Mouse (Mus musculus): ENCODE results near the gene Tmem178b. TPM values are rescaled to one million over a fixed set of nuclear protein-coding genes. Genes with fewer than 3 reads are reported as not detected.

The Tmem178b gene
- total and polyA plus RNA-seq, 3 experiments: 0.16 TPM; not detected in 2

DNA sequence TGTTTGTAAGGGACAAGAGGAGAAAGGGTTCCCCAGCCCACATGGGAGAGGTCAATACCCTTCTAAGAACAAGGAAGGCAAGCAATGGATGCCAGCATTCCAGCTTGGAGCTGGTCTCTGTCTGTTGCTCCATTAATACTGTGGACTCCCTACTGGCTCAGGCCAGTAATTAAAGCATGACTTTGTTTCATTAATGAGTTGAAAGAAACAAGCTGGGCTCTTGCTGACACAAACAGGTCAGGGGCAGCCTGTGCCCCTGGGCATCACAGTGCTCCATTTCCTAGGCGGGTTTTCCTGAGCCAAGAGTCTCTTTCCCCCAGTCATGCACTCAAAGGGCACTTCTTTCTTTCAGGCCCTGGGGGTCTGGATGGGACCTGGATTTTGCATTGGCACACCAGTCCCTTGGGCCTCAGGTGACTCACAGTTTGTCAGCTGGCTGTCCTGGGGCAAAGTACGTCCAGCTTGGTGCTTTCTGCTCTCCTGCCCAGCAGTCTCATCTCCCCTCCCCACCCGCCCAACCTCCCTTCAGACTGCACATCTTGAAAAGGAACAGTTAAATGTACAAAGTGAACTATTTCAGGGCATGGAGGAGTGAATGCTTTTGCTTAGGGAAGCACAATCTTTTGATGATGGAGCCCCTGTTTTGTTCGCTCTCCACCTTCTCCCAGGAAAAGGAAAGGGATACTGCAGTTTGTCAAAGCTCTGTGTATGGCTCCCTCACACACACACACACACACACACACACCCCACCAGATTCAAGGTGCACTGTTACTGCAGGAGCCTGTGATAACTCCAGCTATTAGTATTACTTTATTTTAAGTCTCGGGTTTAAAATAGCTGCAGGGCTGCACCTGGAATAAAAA lies 188.5 kb downstream of the Tmem178b start:
- Histone ChIP-seq H3K4me3 (ENCODE audit: low read depth, low read length) (no peak overlapping the region), H3K4me1 (ENCODE audit: insufficient read depth, low read depth, low read length) (no peaks in the 10 kb centered on the region), H3K27me3 (ENCODE audit: insufficient read depth, low read length) (no peaks in the 10 kb centered on the region), H3K36me3 (replicated peaks) (no peaks in the 10 kb centered on the region), H3K9me3 (replicated peaks) (no peaks in the 10 kb centered on the region)
- ATAC-seq (ENCODE audit: extremely low read depth, insufficient number of reproducible peaks, low FRiP score, poor library complexity, severe bottlenecking) (no peak), DNase-seq (ENCODE audit: low spot score) (no peak)
- TF ChIP-seq TAL1 (conservative IDR thresholded peaks at IDR 0.05; ENCODE audit: low read depth, low read length) (no peak), GATA2 (IDR thresholded peaks at IDR 0.05; ENCODE audit: borderline replicate concordance, low read depth, low read length) (no peak), GATA1 (IDR thresholded peaks at IDR 0.05; ENCODE audit: borderline replicate concordance, low read length) (no peak), CTCF (IDR thresholded peaks at IDR 0.05; ENCODE audit: low read depth, low read length) (no peak), POLR2AphosphoS5 (IDR thresholded peaks at IDR 0.05; ENCODE audit: insufficient replicate concordance, low read depth, low read length) (no peak)

DNA sequence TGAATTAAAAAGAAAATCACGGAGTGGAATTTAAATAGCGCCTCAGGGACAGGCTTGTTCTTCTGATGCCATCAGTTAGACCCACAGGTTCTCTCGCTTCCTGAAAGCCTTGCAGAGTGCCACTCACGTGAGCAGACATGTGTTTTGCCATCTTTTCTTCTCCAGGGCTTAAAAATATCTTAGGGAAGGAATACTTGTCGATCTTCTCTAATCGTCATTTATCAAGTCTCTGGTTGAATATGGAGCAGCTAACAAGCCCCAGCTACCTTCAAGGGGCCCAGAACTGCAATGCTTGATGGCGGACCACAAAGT lies 189.1 kb downstream of the Tmem178b start:
- H3K27me3 ChIP-seq (ENCODE audit: insufficient read depth, low read length): no peaks in the 10 kb centered on the region
- no peak for TF ChIP-seq CTCF (IDR thresholded peaks at IDR 0.05; ENCODE audit: low read depth, low read length)
- TF ChIP-seq GATA1 (IDR thresholded peaks at IDR 0.05; ENCODE audit: borderline replicate concordance, low read length): no peak
- no peak for TF ChIP-seq TAL1 (conservative IDR thresholded peaks at IDR 0.05; ENCODE audit: low read depth, low read length)
- no peak for TF ChIP-seq GATA2 (IDR thresholded peaks at IDR 0.05; ENCODE audit: borderline replicate concordance, low read depth, low read length)
- no peak for TF ChIP-seq POLR2AphosphoS5 (IDR thresholded peaks at IDR 0.05; ENCODE audit: insufficient replicate concordance, low read depth, low read length)
- H3K36me3 ChIP-seq (replicated peaks): no peaks in the 10 kb centered on the region
- no peak for DNase-seq (ENCODE audit: low spot score)
- ATAC-seq (ENCODE audit: extremely low read depth, insufficient number of reproducible peaks, low FRiP score, poor library complexity, severe bottlenecking): no peak
- no peak overlapping the region for H3K4me3 ChIP-seq (ENCODE audit: low read depth, low read length)
- no peaks in the 10 kb centered on the region for H3K9me3 ChIP-seq (replicated peaks)
- H3K4me1 ChIP-seq (ENCODE audit: insufficient read depth, low read depth, low read length): no peaks in the 10 kb centered on the region

DNA sequence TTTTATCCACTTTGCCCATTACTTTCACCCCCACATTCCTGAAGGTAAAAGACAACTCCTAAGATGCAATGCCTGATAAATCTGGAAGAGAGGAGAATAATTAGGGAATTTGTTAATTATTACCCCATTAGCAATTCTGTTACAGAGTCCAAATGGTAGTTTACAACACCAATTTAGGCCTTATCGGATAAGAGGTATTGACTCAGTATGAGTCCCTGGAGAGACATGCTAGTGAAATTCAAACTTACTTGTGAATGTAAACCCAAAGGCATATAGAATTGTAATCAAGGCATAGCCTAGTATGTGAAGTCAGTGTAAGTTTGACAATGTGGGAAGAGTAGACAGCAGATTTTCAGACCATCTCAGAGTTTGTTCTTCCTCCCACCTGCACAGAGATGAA lies 190.4 kb downstream of the Tmem178b start:
- TF ChIP-seq GATA1 (IDR thresholded peaks at IDR 0.05; ENCODE audit: borderline replicate concordance, low read length): no peak
- no peak for TF ChIP-seq CTCF (IDR thresholded peaks at IDR 0.05; ENCODE audit: low read depth, low read length)
- TF ChIP-seq POLR2AphosphoS5 (IDR thresholded peaks at IDR 0.05; ENCODE audit: insufficient replicate concordance, low read depth, low read length): no peak
- TF ChIP-seq GATA2 (IDR thresholded peaks at IDR 0.05; ENCODE audit: borderline replicate concordance, low read depth, low read length): no peak
- no peak for TF ChIP-seq TAL1 (conservative IDR thresholded peaks at IDR 0.05; ENCODE audit: low read depth, low read length)
- ATAC-seq (ENCODE audit: extremely low read depth, insufficient number of reproducible peaks, low FRiP score, poor library complexity, severe bottlenecking) (no peak), DNase-seq (ENCODE audit: low spot score) (no peak)
- Histone ChIP-seq H3K9me3 (replicated peaks) (no peaks in the 10 kb centered on the region), H3K27me3 (ENCODE audit: insufficient read depth, low read length) (no peaks in the 10 kb centered on the region), H3K4me1 (ENCODE audit: insufficient read depth, low read depth, low read length) (no peaks in the 10 kb centered on the region), H3K4me3 (ENCODE audit: low read depth, low read length) (no peak overlapping the region), H3K36me3 (replicated peaks) (no peaks in the 10 kb centered on the region)

DNA sequence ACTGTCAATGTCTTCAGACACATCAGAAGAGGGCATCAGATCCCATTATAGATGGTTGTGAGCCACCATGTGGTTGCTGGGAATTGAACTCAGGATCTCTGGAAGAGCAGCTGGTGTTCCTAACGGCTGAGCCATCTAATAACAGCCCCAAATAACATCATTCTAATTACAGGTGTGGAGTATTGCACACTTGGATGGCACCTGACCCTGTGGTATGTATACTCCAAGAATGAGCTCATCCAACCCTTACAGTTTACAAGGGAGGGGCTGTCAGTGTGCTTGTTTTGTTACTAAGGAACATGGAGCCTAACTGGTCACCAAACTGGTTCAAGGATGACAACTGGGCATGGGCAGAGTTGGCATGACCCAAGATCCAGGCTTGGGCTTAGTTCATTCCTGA lies 190.8 kb downstream of the Tmem178b start:
- no peak for DNase-seq (ENCODE audit: low spot score)

DNA sequence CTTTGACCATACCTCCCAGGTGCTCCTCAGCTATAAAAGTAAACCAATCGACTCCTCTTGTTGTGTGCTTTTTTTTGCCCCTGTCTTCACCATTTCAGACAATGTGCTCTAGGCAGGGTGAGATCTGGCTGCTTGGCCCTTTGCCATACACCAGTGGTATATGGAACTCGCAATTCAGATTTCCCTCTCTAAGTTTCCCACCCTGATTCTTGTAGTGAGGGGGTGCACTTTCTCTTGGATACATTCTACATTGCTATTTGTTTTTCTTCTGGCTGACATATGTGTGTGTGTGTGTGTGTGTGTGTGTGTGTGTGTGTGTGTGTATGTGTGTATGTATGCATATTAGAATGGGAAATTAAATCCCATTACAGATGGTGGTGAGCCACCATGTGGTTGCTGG lies 191.3 kb downstream of the Tmem178b start:
- Histone ChIP-seq H3K36me3 (replicated peaks) (no peaks in the 10 kb centered on the region), H3K4me1 (ENCODE audit: insufficient read depth, low read depth, low read length) (no peaks in the 10 kb centered on the region), H3K9me3 (replicated peaks) (no peaks in the 10 kb centered on the region), H3K4me3 (ENCODE audit: low read depth, low read length) (no peak overlapping the region), H3K27me3 (ENCODE audit: insufficient read depth, low read length) (no peaks in the 10 kb centered on the region)
- ATAC-seq (ENCODE audit: extremely low read depth, insufficient number of reproducible peaks, low FRiP score, poor library complexity, severe bottlenecking) (no peak), DNase-seq (ENCODE audit: low spot score) (no peak)
- TF ChIP-seq TAL1 (conservative IDR thresholded peaks at IDR 0.05; ENCODE audit: low read depth, low read length) (no peak), GATA1 (IDR thresholded peaks at IDR 0.05; ENCODE audit: borderline replicate concordance, low read length) (no peak), CTCF (IDR thresholded peaks at IDR 0.05; ENCODE audit: low read depth, low read length) (no peak), GATA2 (IDR thresholded peaks at IDR 0.05; ENCODE audit: borderline replicate concordance, low read depth, low read length) (no peak), POLR2AphosphoS5 (IDR thresholded peaks at IDR 0.05; ENCODE audit: insufficient replicate concordance, low read depth, low read length) (no peak)

More for the DNA sequence above, 190.8 kb downstream of the Tmem178b start:
- TF ChIP-seq POLR2AphosphoS5 (IDR thresholded peaks at IDR 0.05; ENCODE audit: insufficient replicate concordance, low read depth, low read length) (no peak), GATA2 (IDR thresholded peaks at IDR 0.05; ENCODE audit: borderline replicate concordance, low read depth, low read length) (no peak), CTCF (IDR thresholded peaks at IDR 0.05; ENCODE audit: low read depth, low read length) (no peak), GATA1 (IDR thresholded peaks at IDR 0.05; ENCODE audit: borderline replicate concordance, low read length) (no peak), TAL1 (conservative IDR thresholded peaks at IDR 0.05; ENCODE audit: low read depth, low read length) (no peak)
- no peak for ATAC-seq (ENCODE audit: extremely low read depth, insufficient number of reproducible peaks, low FRiP score, poor library complexity, severe bottlenecking)
- H3K4me1 ChIP-seq (ENCODE audit: insufficient read depth, low read depth, low read length): no peaks in the 10 kb centered on the region
- H3K27me3 ChIP-seq (ENCODE audit: insufficient read depth, low read length): no peaks in the 10 kb centered on the region
- H3K9me3 ChIP-seq (replicated peaks): no peaks in the 10 kb centered on the region
- no peak overlapping the region for H3K4me3 ChIP-seq (ENCODE audit: low read depth, low read length)
- H3K36me3 ChIP-seq (replicated peaks): no peaks in the 10 kb centered on the region

DNA sequence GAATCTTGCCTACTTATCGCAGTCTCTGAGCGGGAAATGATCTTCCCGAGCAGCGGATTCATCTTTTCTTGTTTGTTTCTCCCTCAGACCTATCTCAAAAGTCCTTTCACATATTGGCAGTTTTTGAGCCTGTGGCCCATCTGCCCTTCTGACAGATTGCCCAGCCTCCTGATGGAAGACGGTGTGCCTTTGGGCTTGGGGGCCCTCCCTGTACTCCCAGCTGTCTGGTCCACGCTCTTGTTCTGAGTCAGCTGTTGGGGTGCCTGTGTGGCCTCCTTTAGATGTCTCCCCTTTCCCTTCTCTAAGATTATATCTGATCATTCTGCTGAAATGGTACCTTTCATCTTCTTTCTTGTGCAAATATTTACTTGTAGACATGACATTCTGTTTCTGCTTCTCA lies 195.4 kb downstream of the Tmem178b start:
- no peaks in the 10 kb centered on the region for H3K27me3 ChIP-seq (ENCODE audit: insufficient read depth, low read length)
- no peaks in the 10 kb centered on the region for H3K36me3 ChIP-seq (replicated peaks)
- H3K4me1 ChIP-seq (ENCODE audit: insufficient read depth, low read depth, low read length): no peaks in the 10 kb centered on the region
- TF ChIP-seq POLR2AphosphoS5 (IDR thresholded peaks at IDR 0.05; ENCODE audit: insufficient replicate concordance, low read depth, low read length) (no peak), GATA2 (IDR thresholded peaks at IDR 0.05; ENCODE audit: borderline replicate concordance, low read depth, low read length) (no peak), TAL1 (conservative IDR thresholded peaks at IDR 0.05; ENCODE audit: low read depth, low read length) (no peak), CTCF (IDR thresholded peaks at IDR 0.05; ENCODE audit: low read depth, low read length) (no peak), GATA1 (IDR thresholded peaks at IDR 0.05; ENCODE audit: borderline replicate concordance, low read length) (no peak)
- DNase-seq (ENCODE audit: low spot score): no peak
- H3K4me3 ChIP-seq (ENCODE audit: low read depth, low read length): no peak overlapping the region
- no peak for ATAC-seq (ENCODE audit: extremely low read depth, insufficient number of reproducible peaks, low FRiP score, poor library complexity, severe bottlenecking)
- H3K9me3 ChIP-seq (replicated peaks): no peaks in the 10 kb centered on the region
